Mouse (Mus musculus): ENCODE measurements around the gene Btbd35f18.
"Not testable (repeated sequence)": the region's sequence is repeated elsewhere in the genome, so short reads cannot be mapped to it uniquely, and the experiment has no call there.

Btbd35f18 gene

DNA sequence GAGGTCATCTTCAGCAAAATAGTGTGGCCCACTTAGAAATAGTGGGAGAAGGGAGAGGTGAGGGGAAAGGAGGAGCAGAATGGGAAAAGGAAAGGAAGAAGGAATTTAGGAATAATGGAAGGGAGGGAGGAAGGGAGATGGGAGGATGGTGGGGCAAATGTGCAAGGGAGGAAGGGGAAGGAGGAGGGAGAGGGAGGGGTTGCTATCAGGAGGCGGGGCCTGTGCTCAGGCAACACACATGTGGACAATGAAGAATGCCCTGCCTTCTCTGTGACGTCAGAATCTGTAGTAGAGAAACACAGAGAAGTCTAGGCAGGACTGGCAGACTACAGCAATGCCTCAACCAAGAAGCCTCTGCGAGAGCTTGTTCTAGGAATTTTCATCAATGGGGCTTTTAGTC is at the start of gene Btbd35f18:
TSS of gene Btbd35f18 (plus strand) at position 301 of the 400 bp plus-strand sequence.
- DNase-seq = not testable (repeated sequence)

All from kidney, postnatal 10 days (tissue).